Mouse (Mus musculus): ENCODE results near the gene Ccp110. TPM values are rescaled to one million over a fixed set of nuclear protein-coding genes. Genes with fewer than 3 reads are reported as not detected.

The Ccp110 gene
- total and polyA plus RNA-seq, 3 experiments, result 10.6 to 16.3 (median 13.4) TPM

GRCm38 (mm10) chr7:118712228-118713173, at the start of gene Ccp110 (continued):
- TF ChIP-seq ZC3H11A (IDR thresholded peaks at IDR 0.05; ENCODE audit: low read depth, low read length) (no peak), MYC (IDR thresholded peaks at IDR 0.05; ENCODE audit: low read depth, low read length) (peak; percentile 64)

GRCm38 (mm10) chr7:118667773-118668172, 44.6 kb upstream of the Ccp110 start:
- H3K9ac ChIP-seq (ENCODE audit: insufficient read depth, low read depth), result no peak overlapping the region

GRCm38 (mm10) chr7:118670142-118670541, 42.2 kb upstream of the Ccp110 start:
- Histone ChIP-seq H3K9me3 (replicated peaks; ENCODE audit: low read length) (no peaks in the 10 kb centered on the region), H3K27me3 (replicated peaks) (peaks cover 10% of the 10 kb centered on the region), H3K36me3 (replicated peaks in 1 of 2; ENCODE audit: control insufficient read depth in 1 of 2, insufficient read depth in 1 of 2, low read length in 1 of 2) (no peaks in the 10 kb centered on the region), H3K4me3 (replicated peaks in 1 of 3; ENCODE audit: low read depth in 2 of 3, low read length in 2 of 3, poor library complexity in 1 of 3) (no peak overlapping the region), H3K4me2 (ENCODE audit: insufficient read depth, low read depth, poor library complexity, severe bottlenecking) (no peak overlapping the region), H3K4me1 (ENCODE audit: control insufficient read depth in 1 of 2, insufficient read depth in 2 of 2) (no peaks in the 10 kb centered on the region), H3K27ac (ENCODE audit: insufficient read depth, low read depth) (no peak overlapping the region), H3K9ac (ENCODE audit: insufficient read depth, low read depth) (no peak overlapping the region), H3K79me2 (replicated peaks; ENCODE audit: control insufficient read depth, extremely low read depth, insufficient read depth, poor library complexity, severe bottlenecking) (no peaks in the 10 kb centered on the region)
- dilution Hi-C loops (cut with MboI; ENCODE audit: extremely low pct_ligation_motif_present, extremely low pct_unique_long_range_greater_than_20kb, low sequenced_read_pairs) (no loop called here), in situ Hi-C loops (cut with MboI; ENCODE audit: low pct_ligation_motif_present, low pct_unique_long_range_greater_than_20kb, low sequenced_read_pairs) (no loop called here)
- no peak for DNase-seq (ENCODE audit: extremely low read depth)
- TF ChIP-seq MXI1 (IDR thresholded peaks at IDR 0.05; ENCODE audit: low read depth, low read length) (no peak), ETS1 (conservative IDR thresholded peaks at IDR 0.05; ENCODE audit: low read depth, low read length) (no peak), MAFK (IDR thresholded peaks at IDR 0.05; ENCODE audit: insufficient replicate concordance, low read length) (no peak), CHD2 (IDR thresholded peaks at IDR 0.05; ENCODE audit: low read length) (no peak), SIN3A (IDR thresholded peaks at IDR 0.05; ENCODE audit: low read length) (no peak), CTCF (conservative IDR thresholded peaks at IDR 0.05 in 1 of 2, IDR thresholded peaks at IDR 0.05 in 1 of 2; ENCODE audit: low read depth in 2 of 2, low read length in 2 of 2) (no peak), JUND (conservative IDR thresholded peaks at IDR 0.05; ENCODE audit: low read depth, low read length) (no peak), UBTF (IDR thresholded peaks at IDR 0.05; ENCODE audit: low read depth, low read length) (no peak)

More at GRCm38 (mm10) chr7:118667773-118668172, 44.6 kb upstream of the Ccp110 start:
- no peaks in the 10 kb centered on the region for H3K36me3 ChIP-seq (replicated peaks in 1 of 2; ENCODE audit: control insufficient read depth in 1 of 2, insufficient read depth in 1 of 2, low read length in 1 of 2)
- no peak for DNase-seq (ENCODE audit: extremely low read depth)
- dilution Hi-C loops (cut with MboI; ENCODE audit: extremely low pct_ligation_motif_present, extremely low pct_unique_long_range_greater_than_20kb, low sequenced_read_pairs) (no loop called here), in situ Hi-C loops (cut with MboI; ENCODE audit: low pct_ligation_motif_present, low pct_unique_long_range_greater_than_20kb, low sequenced_read_pairs) (no loop called here)
- peaks cover 12% of the 10 kb centered on the region for H3K9me3 ChIP-seq (replicated peaks; ENCODE audit: low read length)
- H3K4me2 ChIP-seq (ENCODE audit: insufficient read depth, low read depth, poor library complexity, severe bottlenecking), result no peak overlapping the region
- H3K79me2 ChIP-seq (replicated peaks; ENCODE audit: control insufficient read depth, extremely low read depth, insufficient read depth, poor library complexity, severe bottlenecking), result no peaks in the 10 kb centered on the region
- no peaks in the 10 kb centered on the region for H3K4me1 ChIP-seq (ENCODE audit: control insufficient read depth in 1 of 2, insufficient read depth in 2 of 2)
- no peak for TF ChIP-seq TBP (conservative IDR thresholded peaks at IDR 0.05; ENCODE audit: low read depth, low read length)
- TF ChIP-seq ELF1 (IDR thresholded peaks at IDR 0.05; ENCODE audit: low read depth, low read length), result no peak
- no peak for TF ChIP-seq IRF4 (IDR thresholded peaks at IDR 0.05; ENCODE audit: low read depth, low read length)
- no peak for TF ChIP-seq KAT2A (IDR thresholded peaks at IDR 0.05; ENCODE audit: insufficient replicate concordance, low read length)
- TF ChIP-seq RCOR1 (conservative IDR thresholded peaks at IDR 0.05; ENCODE audit: low read depth, low read length), result no peak
- H3K27me3 ChIP-seq (replicated peaks), result peaks cover 10% of the 10 kb centered on the region
- no peak overlapping the region for H3K27ac ChIP-seq (ENCODE audit: insufficient read depth, low read depth)
- no peak overlapping the region for H3K4me3 ChIP-seq (replicated peaks in 1 of 3; ENCODE audit: low read depth in 2 of 3, low read length in 2 of 3, poor library complexity in 1 of 3)

Data from CH12.LX (cell line).